Comparison of ENCODE assay signal across 10 mouse cellular contexts in genomic region chr11:60224676-60225075, GRCm38 (mm10). TPM values are rescaled to one million over a fixed set of nuclear protein-coding genes. Genes with fewer than 3 reads are reported as not detected.
DNase-seq lines count a peak whose midpoint lies in the region; ATAC-seq and TF ChIP-seq lines count a peak whose summit lies in the region.
"Had no signal": no experiment of that assay in that cellular context is flagged by ENCODE, and none has a peak within 500 bp of the region (broad histone marks: within the 10 kb centered on the region; RNA-seq: fewer than 3 reads in every experiment).

No protein-coding gene starts in this region.

- H3K27me3 ChIP-seq in intestine, postnatal 0 days (replicated peaks; ENCODE audit: control insufficient read depth, insufficient read depth, low read length): no peaks in the 10 kb centered on the region
- H3K27me3 ChIP-seq in intestine, embryonic 15.5 days (replicated peaks): no peaks in the 10 kb centered on the region

- peaks cover 23% of the 10 kb centered on the region; the same call in 1 of the 2 replicates for H3K36me3 ChIP-seq in intestine, postnatal 0 days (ENCODE audit: control insufficient read depth, insufficient read depth)
- 0 out of 2 replicates have a peak, but pooled peaks cover 3% of the 10 kb centered on the region for H3K36me3 ChIP-seq in intestine, embryonic 15.5 days

- no peak overlapping the region for H3K4me2 ChIP-seq in intestine, postnatal 0 days (replicated peaks; ENCODE audit: low read depth)
- no peak overlapping the region for H3K4me2 ChIP-seq in intestine, embryonic 15.5 days (replicated peaks)

- ATAC-seq in intestine, postnatal 0 days: no peak
- ATAC-seq in intestine, embryonic 15.5 days: no peak
- no peak for ATAC-seq in megakaryocyte, adult 5-6 weeks (ENCODE audit: poor library complexity, severe bottlenecking)

- H3K27ac ChIP-seq in intestine, postnatal 0 days (ENCODE audit: low read depth, low read length): no peak overlapping the region
- no peak overlapping the region for H3K27ac ChIP-seq in intestine, embryonic 15.5 days
- H3K27ac ChIP-seq: macrophage had no signal

- H3K4me1 ChIP-seq in intestine, postnatal 0 days (replicated peaks; ENCODE audit: control insufficient read depth, insufficient read depth, low read length): peaks cover 13% of the 10 kb centered on the region
- peaks cover 29% of the 10 kb centered on the region for H3K4me1 ChIP-seq in intestine, embryonic 15.5 days (replicated peaks)

- peak; percentile 22 for DNase-seq in urinary bladder, adult 2 months (ENCODE audit: low spot score)
- no peak for DNase-seq in urinary bladder, postnatal 4 days (ENCODE audit: low spot score in 2 of 2)
- DNase-seq in fibroblast of lung, adult 2 months (ENCODE audit: low read depth): peak; percentile 43
- DNase-seq in frontal cortex, adult 2 months (ENCODE audit: extremely low spot score in 1 of 2, low spot score in 1 of 2): no peak
- no peak for DNase-seq in neural tube, embryonic 10.5 days (ENCODE audit: extremely low spot score, low spot score)
- DNase-seq: right cerebral cortex, postnatal 4 days had no signal

- peak; percentile 55 for TF ChIP-seq CTCF in intestine, postnatal 0 days (IDR thresholded peaks at IDR 0.05; ENCODE audit: low read depth)

- WGBS in intestine, postnatal 0 days: 67% methylated on average over 4 of the region's 4 CpGs
- 57% methylated on average over 4 of the region's 4 CpGs for WGBS in intestine, embryonic 15.5 days

- H3K9me3 ChIP-seq in intestine, postnatal 0 days (ENCODE audit: control insufficient read depth): no peaks in the 10 kb centered on the region
- H3K9me3 ChIP-seq in intestine, embryonic 15.5 days: no peaks in the 10 kb centered on the region

- no peak overlapping the region for H3K4me3 ChIP-seq in intestine, postnatal 0 days (ENCODE audit: low read depth, low read length)
- H3K4me3 ChIP-seq in intestine, embryonic 15.5 days (replicated peaks): no peak overlapping the region

- no peak overlapping the region for H3K9ac ChIP-seq in intestine, postnatal 0 days (ENCODE audit: low read depth, low read length)
- no peak overlapping the region for H3K9ac ChIP-seq in intestine, embryonic 15.5 days

RNA-seq across cellular contexts. Expression of gene Srebf1, which starts 2.3 kb away (rescaled TPM):
- polyA plus RNA-seq in intestine, postnatal 0 days (2015; fragmentation: Nextera tagmentation; extraction: Ambion mirVana): 86.9 and 88.1 TPM in 2 replicates
- polyA plus RNA-seq in intestine, embryonic 15.5 days (2015; fragmentation: Nextera tagmentation; extraction: Ambion mirVana): 89.5 and 108 TPM in 2 replicates
- polyA plus RNA-seq in urinary bladder, adult 2 months (2012; rRNA removed): 157 and 168 TPM in 2 replicates
- 27.5 and 37.3 TPM in 2 replicates for total RNA-seq in megakaryocyte, adult 5-6 weeks (2015)
- total RNA-seq in megakaryocyte, adult 5-6 weeks (2017): 27.6 and 43.3 TPM in 2 replicates
- polyA plus RNA-seq in frontal cortex, adult 2 months (2012; rRNA removed): 63.2 and 78.3 TPM in 2 replicates

Comparison
In these comparisons a context has a peak if more than half of its experiments do, and no peak if none do; other contexts are left out.
1. DNase-seq: peak in urinary bladder, adult 2 months (single experiment) and fibroblast of lung, adult 2 months (single experiment); none in urinary bladder, postnatal 4 days (0 of 2), frontal cortex, adult 2 months (0 of 2) and neural tube, embryonic 10.5 days (single experiment).